Mouse (Mus musculus) ZHBTc4 (cell line): ENCODE measurements around the gene Alk.

Experiments used
- DNase-seq: peaks from one replicate; pipeline ENCODE4 v3.0.0-alpha.2; 2011; ENCODE audit warnings: low read depth, low spot score

Gene Alk

GRCm38 (mm10) chr17:72265171-72266022, 339.0 kb downstream of the Alk start:
- DNase-seq = no peak

GRCm38 (mm10) chr17:72253411-72253810, 351.0 kb downstream of the Alk start:
- DNase-seq = no peak

- peak; percentile 14 for DNase-seq
Measured at GRCm38 (mm10) chr17:72251554-72251953, 352.9 kb downstream of the Alk start.

- DNase-seq = no peak
Measured at GRCm38 (mm10) chr17:72250482-72251405, 353.7 kb downstream of the Alk start.

GRCm38 (mm10) chr17:72242036-72242435, 362.4 kb downstream of the Alk start:
- peak; percentile 44 for DNase-seq

- DNase-seq = no peak
Measured at GRCm38 (mm10) chr17:72237315-72237714, 367.1 kb downstream of the Alk start.

GRCm38 (mm10) chr17:72230891-72231290, 373.5 kb downstream of the Alk start:
- no peak for DNase-seq

- DNase-seq = no peak
Measured at GRCm38 (mm10) chr17:72218816-72219215, 385.6 kb downstream of the Alk start.

- no peak for DNase-seq
Measured at GRCm38 (mm10) chr17:72197576-72197975, 406.9 kb downstream of the Alk start.

- no peak for DNase-seq
Measured at GRCm38 (mm10) chr17:72194976-72195650, 409.3 kb downstream of the Alk start.

- no peak for DNase-seq
Measured at GRCm38 (mm10) chr17:72190536-72190935, 413.9 kb downstream of the Alk start.

GRCm38 (mm10) chr17:72187026-72187425, 417.4 kb downstream of the Alk start:
- DNase-seq = no peak

GRCm38 (mm10) chr17:72182414-72182813, 422.0 kb downstream of the Alk start:
- DNase-seq = no peak

- no peak for DNase-seq
Measured at GRCm38 (mm10) chr17:72180200-72180599, 424.2 kb downstream of the Alk start.

GRCm38 (mm10) chr17:72179722-72180140, 424.7 kb downstream of the Alk start:
- no peak for DNase-seq

GRCm38 (mm10) chr17:72173778-72174177, 430.6 kb downstream of the Alk start:
- no peak for DNase-seq

GRCm38 (mm10) chr17:72168152-72168551, 436.3 kb downstream of the Alk start:
- DNase-seq = no peak

GRCm38 (mm10) chr17:72158857-72159385, 445.5 kb downstream of the Alk start:
- no peak for DNase-seq

GRCm38 (mm10) chr17:72157830-72158629, 446.4 kb downstream of the Alk start:
- DNase-seq = no peak

- DNase-seq = no peak
Measured at GRCm38 (mm10) chr17:72153038-72153437, 451.4 kb downstream of the Alk start.
